Mouse (Mus musculus) liver, embryonic 16.5 days (tissue): ENCODE results near the gene Aff1. TPM values are rescaled to one million over a fixed set of nuclear protein-coding genes. Genes with fewer than 3 reads are reported as not detected.

ENCODE experiments used
- ATAC-seq: fragments of 200-750 bp; cut with Nextera tagmentation; 2 replicates; pipeline ENCODE4 v1.8.0; 2017; ENCODE audit warnings: low read depth, mild to moderate bottlenecking, moderate number of reproducible peaks, moderate library complexity
- H3K27ac ChIP-seq: fragments of 300-500 bp; sonication (generic); 2 replicates; pipeline ENCODE4 v1.5.1; 2014; ENCODE audit warnings: mild to moderate bottlenecking, low read length
- H3K27me3 ChIP-seq: fragments of 300-500 bp; sonication (generic); 2 replicates; pipeline ENCODE4 v1.6.1; 2014; ENCODE audit warnings: low read depth, low read length, mixed read lengths; ENCODE audit not compliant: control insufficient read depth, insufficient read depth
- H3K36me3 ChIP-seq: fragments of 300-500 bp; sonication (generic); 2 replicates; pipeline ENCODE4 v1.6.1; 2014; ENCODE audit warnings: mild to moderate bottlenecking; ENCODE audit not compliant: control insufficient read depth, insufficient read depth
- H3K4me1 ChIP-seq: fragments of 300-500 bp; sonication (generic); 2 replicates; pipeline ENCODE4 v1.6.1; 2014; ENCODE audit warnings: low read depth, low read length, mixed read lengths; ENCODE audit not compliant: control insufficient read depth
- H3K4me2 ChIP-seq: fragments of 300-500 bp; sonication (generic); 2 replicates; pipeline ENCODE4 v1.6.1; 2014; ENCODE audit warnings: low read depth, low read length, mixed read lengths
- H3K4me3 ChIP-seq: fragments of 300-500 bp; sonication (generic); 2 replicates; pipeline ENCODE4 v1.5.1; 2014; ENCODE audit warnings: low read depth, mild to moderate bottlenecking, low read length
- H3K9ac ChIP-seq: fragments of 300-500 bp; sonication (generic); 2 replicates; pipeline ENCODE4 v1.6.1; 2014; ENCODE audit warnings: low read depth, low read length
- H3K9me3 ChIP-seq: fragments of 300-500 bp; sonication (generic); replicated peaks from 2 replicates; pipeline ENCODE4 v1.6.1; 2016; ENCODE audit warnings: low read length; ENCODE audit not compliant: control insufficient read depth
- WGBS: fragments of 180-500 bp; shearing (Covaris S2); extraction: QIAGEN DNeasy Blood & Tissue Kit; methylation state at CpG from one replicate; pipeline ENCODE4 v1.1.7; 2014; ENCODE audit not compliant: insufficient replicate concordance; 5-methylcytosine and 5-hydroxymethylcytosine counted together
- polyA plus RNA-seq: library from polyadenylated mRNA; unstranded; fragments of >200 nt; fragmentation: Nextera tagmentation; extraction: Ambion mirVana; gene quantifications from 2 replicates; pipeline ENCODE4 v1.2.1, GENCODE M21; 2015

Aff1 gene
- polyA plus RNA-seq, 1 experiment from 2014 or later, result 17.7 TPM

GRCm38 (mm10) chr5:103754330-103755134 lies 62.4 kb downstream of the Aff1 start:
- 1% methylated on average over 38 of the region's 42 CpGs for WGBS
- Histone ChIP-seq H3K4me1 (peaks cover 51% of the 10 kb centered on the region), H3K9ac (peak overlapping the region; percentile 95), H3K36me3 (peaks cover 7% of the 10 kb centered on the region; the same call in 1 of the 2 replicates), H3K27ac (peak overlapping the region; percentile 99), H3K9me3 (no peaks in the 10 kb centered on the region), H3K27me3 (no peaks in the 10 kb centered on the region), H3K4me3 (peak overlapping the region; percentile 83), H3K4me2 (peak overlapping the region; percentile 89)
- peak; percentile 79 for ATAC-seq

- peak overlapping the region; percentile 83 for H3K4me3 ChIP-seq
- WGBS, result 6% methylated on average over 3 of the region's 3 CpGs
- H3K4me1 ChIP-seq, result peaks cover 53% of the 10 kb centered on the region
- ATAC-seq, result no peak
- H3K4me2 ChIP-seq, result peak overlapping the region; percentile 89
- peak overlapping the region; percentile 99 for H3K27ac ChIP-seq
- peaks cover 7% of the 10 kb centered on the region; the same call in 1 of the 2 replicates for H3K36me3 ChIP-seq
- H3K27me3 ChIP-seq, result no peaks in the 10 kb centered on the region
- H3K9ac ChIP-seq, result peak overlapping the region; percentile 95
- H3K9me3 ChIP-seq, result no peaks in the 10 kb centered on the region
Observed at GRCm38 (mm10) chr5:103755135-103755487, 62.9 kb downstream of the Aff1 start.

GRCm38 (mm10) chr5:103756231-103756714 lies 64.1 kb downstream of the Aff1 start:
- Histone ChIP-seq H3K9ac (peak overlapping the region; percentile 71), H3K27me3 (no peaks in the 10 kb centered on the region), H3K4me3 (peak overlapping the region; percentile 83), H3K9me3 (no peaks in the 10 kb centered on the region), H3K36me3 (peaks cover 7% of the 10 kb centered on the region; the same call in 1 of the 2 replicates), H3K4me2 (peak overlapping the region; percentile 81), H3K4me1 (peaks cover 56% of the 10 kb centered on the region), H3K27ac (peak overlapping the region; percentile 96)
- no peak for ATAC-seq
- WGBS, result 25% methylated on average over 6 of the region's 6 CpGs

DNA sequence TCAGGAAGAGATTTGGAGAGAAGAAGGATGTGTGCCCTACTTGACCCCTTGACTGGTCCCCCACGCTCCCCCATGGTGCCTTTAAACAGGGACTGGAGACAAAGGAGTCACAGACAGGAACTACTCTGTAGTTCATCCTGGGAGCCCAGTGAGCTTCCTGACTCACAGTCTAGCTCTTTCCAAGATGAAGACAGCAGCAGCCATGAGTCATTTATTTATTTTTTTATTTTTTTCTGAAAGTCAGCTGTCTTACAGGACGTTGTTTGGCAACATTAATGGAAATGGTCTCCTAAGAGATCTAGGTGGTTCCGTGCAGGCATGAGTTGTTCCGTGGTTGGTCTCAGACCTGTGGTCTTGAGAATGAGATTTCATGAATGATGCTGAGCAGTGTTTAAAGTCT lies 66.3 kb downstream of the Aff1 start:
- WGBS, result 62% methylated on average over 4 of the region's 4 CpGs
- H3K4me2 ChIP-seq, result peak overlapping the region; percentile 81
- H3K27me3 ChIP-seq, result no peaks in the 10 kb centered on the region
- no peak for ATAC-seq
- peak overlapping the region; percentile 96 for H3K27ac ChIP-seq
- no peak overlapping the region for H3K9ac ChIP-seq
- peak overlapping the region; percentile 83 for H3K4me3 ChIP-seq
- peaks cover 7% of the 10 kb centered on the region; the same call in 1 of the 2 replicates for H3K36me3 ChIP-seq
- H3K9me3 ChIP-seq, result no peaks in the 10 kb centered on the region
- peaks cover 70% of the 10 kb centered on the region for H3K4me1 ChIP-seq

GRCm38 (mm10) chr5:103759489-103760424 lies 67.6 kb downstream of the Aff1 start:
- Histone ChIP-seq H3K27me3 (no peaks in the 10 kb centered on the region), H3K36me3 (peaks cover 10% of the 10 kb centered on the region; the same call in 1 of the 2 replicates), H3K4me3 (peak overlapping the region; percentile 64), H3K4me1 (peaks cover 70% of the 10 kb centered on the region), H3K4me2 (peak overlapping the region; percentile 81), H3K27ac (peak overlapping the region; percentile 96), H3K9me3 (no peaks in the 10 kb centered on the region), H3K9ac (peak overlapping the region; percentile 76)
- ATAC-seq, result peak; percentile 94
- 16% methylated on average over 14 of the region's 14 CpGs for WGBS

GRCm38 (mm10) chr5:103760425-103761131 lies 68.4 kb downstream of the Aff1 start:
- Histone ChIP-seq H3K4me1 (peaks cover 70% of the 10 kb centered on the region), H3K27me3 (no peaks in the 10 kb centered on the region), H3K36me3 (peaks cover 15% of the 10 kb centered on the region), H3K4me3 (peak overlapping the region; percentile 64), H3K4me2 (peak overlapping the region; percentile 81), H3K27ac (peak overlapping the region; percentile 96), H3K9ac (peak overlapping the region; percentile 76), H3K9me3 (no peaks in the 10 kb centered on the region; the same call in 1 of the 2 replicates)
- ATAC-seq, result peak; percentile 58
- 1% methylated on average over 20 of the region's 20 CpGs for WGBS

- Histone ChIP-seq H3K36me3 (peaks cover 20% of the 10 kb centered on the region), H3K27ac (peak overlapping the region; percentile 49), H3K4me1 (peaks cover 70% of the 10 kb centered on the region), H3K4me2 (peak overlapping the region; percentile 54), H3K27me3 (no peaks in the 10 kb centered on the region), H3K9ac (0 out of 2 replicates have a peak overlapping the region, but pooled peaks have one; percentile 33), H3K4me3 (peak overlapping the region; percentile 1; the same call in 1 of the 2 replicates), H3K9me3 (peaks cover 4% of the 10 kb centered on the region)
- 32% methylated on average over 7 of the region's 7 CpGs for WGBS
- ATAC-seq, result no peak
Observed at GRCm38 (mm10) chr5:103761754-103762153, 69.6 kb downstream of the Aff1 start.

DNA sequence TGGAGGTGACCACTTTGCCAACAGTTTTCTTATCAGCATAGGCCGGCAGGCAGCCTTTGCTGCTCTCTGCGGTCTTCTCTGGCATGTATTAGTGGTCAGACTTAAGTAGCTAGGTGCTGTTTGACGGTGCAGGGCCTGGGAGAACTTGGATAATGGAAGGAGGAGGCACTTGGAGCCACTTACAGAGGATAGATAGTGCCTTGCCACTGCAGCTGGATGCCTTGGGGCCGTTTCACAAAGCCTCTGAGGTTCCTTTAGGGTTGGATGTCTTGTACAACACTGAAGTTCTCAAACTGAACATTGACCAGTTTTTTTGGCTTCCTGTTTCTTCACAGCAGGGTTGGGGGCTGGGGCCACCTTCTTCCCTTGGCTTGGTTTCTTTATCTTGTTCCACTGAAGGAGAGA lies 70.7 kb downstream of the Aff1 start:
- Histone ChIP-seq H3K27me3 (no peaks in the 10 kb centered on the region), H3K4me2 (peak overlapping the region; percentile 54), H3K36me3 (peaks cover 20% of the 10 kb centered on the region), H3K9ac (peak overlapping the region; percentile 55), H3K9me3 (peaks cover 4% of the 10 kb centered on the region), H3K27ac (peak overlapping the region; percentile 82), H3K4me1 (peaks cover 69% of the 10 kb centered on the region), H3K4me3 (peak overlapping the region; percentile 39)
- ATAC-seq, result no peak
- WGBS, result 10% methylated on average over 4 of the region's 4 CpGs
